ENCODE assay signal across 8 mouse cellular contexts in the genomic region with DNA sequence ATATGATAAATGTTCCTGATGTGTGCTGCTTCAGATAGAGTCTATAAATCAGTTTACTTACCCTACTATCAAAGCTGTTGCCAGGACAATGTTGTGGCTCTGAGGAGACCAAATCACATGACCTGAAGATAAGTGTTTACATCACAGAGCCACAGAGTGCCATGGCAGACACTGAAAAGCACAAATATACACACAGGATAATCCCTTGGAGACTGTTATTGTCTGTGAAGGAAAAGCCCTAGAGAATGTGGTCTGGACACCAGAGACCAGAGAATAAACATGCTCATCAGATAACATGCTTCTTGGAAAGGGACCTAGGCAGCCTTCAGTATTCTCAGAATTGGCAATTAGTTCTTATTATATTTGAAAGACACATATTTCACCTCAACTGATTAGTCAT.
A peak's percentile ranks its signal among the peaks of the same experiment; 100 is the strongest.
DNase-seq lines count a peak whose midpoint lies in the region; ATAC-seq lines count a peak whose summit lies in the region.
"Had no signal": no experiment of that assay in that cellular context is flagged by ENCODE, and none has a peak within 500 bp of the region (broad histone marks: within the 10 kb centered on the region; RNA-seq: fewer than 3 reads in every experiment).

No protein-coding gene starts in this region.

- no peaks in the 10 kb centered on the region; the same call in 1 of the 2 replicates for H3K4me1 ChIP-seq in kidney, embryonic 14.5 days (ENCODE audit: control insufficient read depth, insufficient read depth, low read length)

- no peak overlapping the region for H3K27ac ChIP-seq in kidney, embryonic 14.5 days (ENCODE audit: low read depth, low read length)

- no peak overlapping the region for H3K9ac ChIP-seq in kidney, embryonic 14.5 days (ENCODE audit: low read depth, low read length)

- ATAC-seq in kidney, embryonic 14.5 days (ENCODE audit: low FRiP score, low TSS enrichment), result 0 out of 2 replicates have a peak, but pooled peaks have one; percentile 51

- DNase-seq in kidney, postnatal 4 days, result no peak
- peak; percentile 20 for DNase-seq in T-cell, adult 2 months (ENCODE audit: low spot score)
- peak; percentile 12 to 30 for DNase-seq in heart, postnatal 36 days
- DNase-seq in naive thymus-derived CD4-positive, alpha-beta T cell, adult 2 months (ENCODE audit: low read depth), result peak; percentile 53
- no peak for DNase-seq in ovary, postnatal 14 days (ENCODE audit: low spot score)
- no peak for DNase-seq in cerebellum, adult 11-12 months
- DNase-seq: cerebellum, adult 11 months had no signal

- no peaks in the 10 kb centered on the region for H3K36me3 ChIP-seq in kidney, embryonic 14.5 days (ENCODE audit: control insufficient read depth, insufficient read depth, low read length)

- intact Hi-C loops in heart, postnatal 36 days (cut with DNase I), result loop anchor here (5.0 to 10.0 kb wide), 5 partner anchors 88 to 1050 kb away; partner anchors contain the start of gene Klf6

- H3K27me3 ChIP-seq in kidney, embryonic 14.5 days (ENCODE audit: control insufficient read depth, insufficient read depth, low read length), result no peaks in the 10 kb centered on the region

- H3K4me3 ChIP-seq in kidney, embryonic 14.5 days (ENCODE audit: low read length), result no peak overlapping the region

- no peaks in the 10 kb centered on the region for H3K9me3 ChIP-seq in kidney, embryonic 14.5 days (ENCODE audit: control insufficient read depth, low read length)

- peak overlapping the region; percentile 21 for H3K4me2 ChIP-seq in kidney, embryonic 14.5 days (replicated peaks; ENCODE audit: low read depth, low read length)

Comparison
In these comparisons a context has a peak if more than half of its experiments do, and no peak if none do; other contexts are left out.
1. DNase-seq: peak in T-cell, adult 2 months (single experiment), heart, postnatal 36 days (2 of 2) and naive thymus-derived CD4-positive, alpha-beta T cell, adult 2 months (single experiment); none in kidney, postnatal 4 days (0 of 2), ovary, postnatal 14 days (single experiment) and cerebellum, adult 11-12 months (single experiment).